Mouse (Mus musculus) forebrain, postnatal 0 days (tissue): ENCODE data around the gene Fat2. TPM values are rescaled to one million over a fixed set of nuclear protein-coding genes. Genes with fewer than 3 reads are reported as not detected.

Experiments
- ATAC-seq: fragments of 200-750 bp; cut with Nextera tagmentation; 2 replicates; pipeline ENCODE4 v1.8.0; 2017; ENCODE audit warnings: mild to moderate bottlenecking, moderate library complexity
- DNase-seq: peaks from one replicate; pipeline ENCODE4 v3.0.0-alpha.2; 2015
- H3K27ac ChIP-seq: fragments of 300-500 bp; sonication (generic); 2 replicates; pipeline ENCODE4 v1.5.1; 2014; ENCODE audit warnings: low read depth, mild to moderate bottlenecking, antibody characterized with exemption, low read length, moderate library complexity, mixed read lengths
- H3K27me3 ChIP-seq: fragments of 300-500 bp; sonication (generic); 2 replicates; pipeline ENCODE4 v1.6.1; 2014; ENCODE audit warnings: mild to moderate bottlenecking, low read length, mixed read lengths; ENCODE audit not compliant: insufficient read depth
- H3K36me3 ChIP-seq: fragments of 300-500 bp; sonication (generic); 2 replicates; pipeline ENCODE4 v1.6.1; 2014; ENCODE audit warnings: mild to moderate bottlenecking, moderate library complexity; ENCODE audit not compliant: insufficient read depth
- H3K4me1 ChIP-seq: fragments of 300-500 bp; sonication (generic); 2 replicates; pipeline ENCODE4 v1.6.1; 2014; ENCODE audit warnings: antibody characterized with exemption; ENCODE audit not compliant: insufficient read depth
- H3K4me2 ChIP-seq: fragments of 300-500 bp; sonication (generic); 2 replicates; pipeline ENCODE4 v1.6.1; 2014; ENCODE audit warnings: low read depth, mild to moderate bottlenecking, moderate library complexity
- H3K4me3 ChIP-seq: fragments of 300-500 bp; sonication (generic); 2 replicates; pipeline ENCODE4 v1.5.1; 2014; ENCODE audit warnings: low read depth, low read length, mixed read lengths
- H3K9ac ChIP-seq: fragments of 300-500 bp; sonication (generic); 2 replicates; pipeline ENCODE4 v1.6.1; 2014; ENCODE audit warnings: mild to moderate bottlenecking
- H3K9me3 ChIP-seq: fragments of 300-500 bp; sonication (generic); 2 replicates; pipeline ENCODE4 v1.6.1; 2016; ENCODE audit warnings: low read length
- CTCF ChIP-seq: sonication (generic); IDR thresholded peaks from 2 replicates; pipeline ENCODE4 v1.5.1; 2016; ENCODE audit warnings: antibody characterized with exemption, control low read depth, low read depth
- WGBS: fragments of 180-500 bp; shearing (Covaris S2); extraction: QIAGEN DNeasy Blood & Tissue Kit; methylation state at CpG from one replicate; pipeline ENCODE4 v1.1.7; 2014; 5-methylcytosine and 5-hydroxymethylcytosine counted together
- polyA plus RNA-seq: library from polyadenylated mRNA; unstranded; fragments of >200 nt; fragmentation: Nextera tagmentation; extraction: Ambion mirVana; gene quantifications from 2 replicates; pipeline ENCODE4 v1.2.1, GENCODE M21; 2015
- total RNA-seq: library from RNA; depleted of rRNA; stranded (reverse); fragments of >200 nt; gene quantifications from 2 replicates; pipeline ENCODE4 v1.2.3, GENCODE M21; 2014

The Fat2 gene
- total and polyA plus RNA-seq, 2 experiments from 2014 or later, result 0.06 to 0.52 TPM

GRCm38 (mm10) chr11:55314704-55315047, 21.7 kb downstream of the Fat2 start:
- Histone ChIP-seq H3K9ac (no peak overlapping the region), H3K4me3 (no peak overlapping the region), H3K4me2 (no peak overlapping the region), H3K27ac (no peak overlapping the region), H3K36me3 (no peaks in the 10 kb centered on the region), H3K9me3 (no peaks in the 10 kb centered on the region), H3K27me3 (no peaks in the 10 kb centered on the region), H3K4me1 (no peaks in the 10 kb centered on the region)
- no peak for TF ChIP-seq CTCF
- ATAC-seq (no peak), DNase-seq (no peak)
- 58% methylated on average over 2 of the region's 2 CpGs for WGBS

- 34% methylated on average over 29 of the region's 29 CpGs for WGBS
- Histone ChIP-seq H3K9me3 (no peaks in the 10 kb centered on the region), H3K4me3 (no peak overlapping the region), H3K9ac (no peak overlapping the region), H3K4me2 (no peak overlapping the region), H3K36me3 (no peaks in the 10 kb centered on the region), H3K27ac (no peak overlapping the region), H3K27me3 (no peaks in the 10 kb centered on the region), H3K4me1 (no peaks in the 10 kb centered on the region)
- no peak for TF ChIP-seq CTCF
- DNase-seq (no peak), ATAC-seq (no peak)
Measured at GRCm38 (mm10) chr11:55313768-55314703, 22.3 kb downstream of the Fat2 start.

GRCm38 (mm10) chr11:55302350-55302749, 34.0 kb downstream of the Fat2 start:
- no peak for TF ChIP-seq CTCF
- no peak overlapping the region for H3K4me2 ChIP-seq
- no peak for ATAC-seq
- no peaks in the 10 kb centered on the region for H3K27me3 ChIP-seq
- no peak overlapping the region for H3K4me3 ChIP-seq
- WGBS, result 72% methylated on average over 4 of the region's 4 CpGs
- no peaks in the 10 kb centered on the region for H3K4me1 ChIP-seq
- H3K9me3 ChIP-seq, result no peaks in the 10 kb centered on the region
- no peak for DNase-seq
- H3K27ac ChIP-seq, result no peak overlapping the region
- H3K9ac ChIP-seq, result no peak overlapping the region
- no peaks in the 10 kb centered on the region for H3K36me3 ChIP-seq

- no peak overlapping the region for H3K4me3 ChIP-seq
- H3K9me3 ChIP-seq, result no peaks in the 10 kb centered on the region
- no peak overlapping the region for H3K4me2 ChIP-seq
- no peaks in the 10 kb centered on the region for H3K27me3 ChIP-seq
- no peaks in the 10 kb centered on the region for H3K36me3 ChIP-seq
- DNase-seq (no peak), ATAC-seq (no peak)
- no peak for TF ChIP-seq CTCF
- H3K4me1 ChIP-seq, result no peaks in the 10 kb centered on the region
- no peak overlapping the region for H3K9ac ChIP-seq
- H3K27ac ChIP-seq, result no peak overlapping the region
- 90% methylated on average over 5 of the region's 5 CpGs for WGBS
Measured at GRCm38 (mm10) chr11:55293179-55293578, 43.2 kb downstream of the Fat2 start.

GRCm38 (mm10) chr11:55291901-55292300, 44.5 kb downstream of the Fat2 start:
- H3K9ac ChIP-seq, result no peak overlapping the region
- no peak overlapping the region for H3K27ac ChIP-seq
- ATAC-seq, result no peak
- WGBS, result 88% methylated on average over 7 of the region's 7 CpGs
- H3K36me3 ChIP-seq, result no peaks in the 10 kb centered on the region
- H3K4me1 ChIP-seq, result no peaks in the 10 kb centered on the region
- TF ChIP-seq CTCF, result no peak
- H3K27me3 ChIP-seq, result no peaks in the 10 kb centered on the region
- no peak overlapping the region for H3K4me3 ChIP-seq
- no peak overlapping the region for H3K4me2 ChIP-seq
- H3K9me3 ChIP-seq, result no peaks in the 10 kb centered on the region
- DNase-seq, result no peak

GRCm38 (mm10) chr11:55289851-55290391, 46.4 kb downstream of the Fat2 start:
- ATAC-seq (no peak), DNase-seq (no peak)
- Histone ChIP-seq H3K27ac (no peak overlapping the region), H3K9ac (no peak overlapping the region), H3K4me2 (no peak overlapping the region), H3K27me3 (no peaks in the 10 kb centered on the region), H3K4me1 (no peaks in the 10 kb centered on the region), H3K9me3 (no peaks in the 10 kb centered on the region), H3K36me3 (no peaks in the 10 kb centered on the region), H3K4me3 (no peak overlapping the region)
- TF ChIP-seq CTCF, result no peak
- WGBS, result 84% methylated on average over 5 of the region's 5 CpGs

- DNase-seq (no peak), ATAC-seq (no peak)
- WGBS, result 80% methylated on average over 6 of the region's 6 CpGs
- Histone ChIP-seq H3K9me3 (no peaks in the 10 kb centered on the region), H3K27ac (no peak overlapping the region), H3K36me3 (no peaks in the 10 kb centered on the region), H3K4me1 (no peaks in the 10 kb centered on the region), H3K4me3 (no peak overlapping the region), H3K9ac (no peak overlapping the region), H3K4me2 (no peak overlapping the region), H3K27me3 (no peaks in the 10 kb centered on the region)
- no peak for TF ChIP-seq CTCF
Measured at GRCm38 (mm10) chr11:55274756-55275155, 61.6 kb downstream of the Fat2 start.
